In the genomic region with DNA sequence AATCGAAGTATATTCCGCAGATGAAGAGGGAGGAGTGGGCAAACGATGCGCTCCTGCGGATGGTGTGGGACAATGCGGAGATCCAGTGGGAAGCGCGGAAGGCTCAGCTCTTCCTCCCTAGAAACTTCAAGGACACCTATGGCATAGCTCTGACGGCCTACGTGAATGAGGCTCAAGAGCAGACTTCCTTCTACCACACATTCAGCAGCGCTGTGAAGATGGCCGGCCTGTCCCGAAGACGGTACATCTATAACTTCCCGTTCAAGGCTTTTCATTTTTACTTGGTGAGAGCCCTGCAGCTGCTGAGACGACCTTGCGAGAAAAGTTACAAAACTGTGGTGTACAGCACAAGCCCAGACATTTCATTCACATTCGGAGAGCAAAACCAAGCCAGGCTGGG, we compare ENCODE assay signal across 9 mouse cellular contexts. TPM values are rescaled to one million over a fixed set of nuclear protein-coding genes. Genes with fewer than 3 reads are reported as not detected.
A peak's percentile ranks its signal among the peaks of the same experiment; 100 is the strongest.
DNase-seq lines count a peak whose midpoint lies in the region; ATAC-seq and TF ChIP-seq lines count a peak whose summit lies in the region.
"Had no signal": no experiment of that assay in that cellular context is flagged by ENCODE, and none has a peak within 500 bp of the region (broad histone marks: within the 10 kb centered on the region; RNA-seq: fewer than 3 reads in every experiment).

No protein-coding gene starts in this region.

- no peak overlapping the region for H3K9ac ChIP-seq in midbrain, postnatal 0 days (replicated peaks; ENCODE audit: low read length, poor library complexity, severe bottlenecking)

- no peak for TF ChIP-seq POLR2A in kidney, adult 2 months (IDR thresholded peaks at IDR 0.05; ENCODE audit: low read depth, low read length)

- peak; percentile 31; the same call in 1 of the 2 replicates for ATAC-seq in common myeloid progenitor, adult 5-6 weeks (replicated peaks; ENCODE audit: low read depth, poor library complexity, severe bottlenecking)
- ATAC-seq in inflammation-experienced regulatory T-cells, adult 6 months: peak; percentile 71
- ATAC-seq in midbrain, postnatal 0 days (ENCODE audit: low FRiP score): no peak

- no peak for DNase-seq in kidney, adult 2 months
- no peak for DNase-seq in kidney, postnatal 36 days
- no peak for DNase-seq in midbrain, postnatal 0 days (ENCODE audit: low spot score)
- DNase-seq in layer of hippocampus, adult 2 months (ENCODE audit: low spot score in 2 of 2): no peak
- no peak for DNase-seq in testis, postnatal 10 days (ENCODE audit: low spot score)
- DNase-seq in cerebellum, adult 9-11 months: no peak
- DNase-seq: retina, postnatal 1 day had no signal

- 0 out of 2 replicates have a peak, but pooled peaks cover 1% of the 10 kb centered on the region for H3K27me3 ChIP-seq in kidney, adult 2 months (replicated peaks; ENCODE audit: control insufficient read depth, insufficient read depth, low read length)
- peaks cover 7% of the 10 kb centered on the region; the same call in 1 of the 2 replicates for H3K27me3 ChIP-seq in midbrain, postnatal 0 days (ENCODE audit: insufficient read depth, low read length)

- H3K36me3 ChIP-seq in kidney, adult 2 months (ENCODE audit: control insufficient read depth, insufficient read depth, low read length): no peaks in the 10 kb centered on the region
- no peaks in the 10 kb centered on the region for H3K36me3 ChIP-seq in midbrain, postnatal 0 days (ENCODE audit: insufficient read depth, low read length)

- WGBS in kidney, adult 2 months: 57% methylated on average over 18 of the region's 18 CpGs
- 49% methylated on average over 18 of the region's 18 CpGs for WGBS in midbrain, postnatal 0 days

- TF ChIP-seq CTCF in kidney, adult 2 months (conservative IDR thresholded peaks at IDR 0.05; ENCODE audit: insufficient read depth, insufficient read length, low read depth, low read length): no peak
- no peak for TF ChIP-seq CTCF in midbrain, postnatal 0 days (IDR thresholded peaks at IDR 0.05)
- TF ChIP-seq CTCF in layer of hippocampus, adult 2 months (conservative IDR thresholded peaks at IDR 0.05): no peak

- no peaks in the 10 kb centered on the region for H3K4me1 ChIP-seq in kidney, adult 2 months (ENCODE audit: control insufficient read depth, insufficient read depth, low read length)
- H3K4me1 ChIP-seq in midbrain, postnatal 0 days (ENCODE audit: insufficient read depth, low read length): no peaks in the 10 kb centered on the region

- peak overlapping the region; percentile 19; the same call in 1 of the 2 replicates for H3K4me3 ChIP-seq in kidney, adult 2 months (ENCODE audit: insufficient read depth, low read depth, low read length)
- peak overlapping the region; percentile 8; the same call in 1 of the 2 replicates for H3K4me3 ChIP-seq in midbrain, postnatal 0 days (ENCODE audit: low read depth, low read length)
- no peak overlapping the region for H3K4me3 ChIP-seq in layer of hippocampus, adult 2 months

- peak overlapping the region; percentile 29 for H3K4me2 ChIP-seq in midbrain, postnatal 0 days (ENCODE audit: low read depth, low read length, poor library complexity, severe bottlenecking)

- H3K27ac ChIP-seq in kidney, adult 2 months (ENCODE audit: insufficient read depth, low read depth, low read length): no peak overlapping the region
- H3K27ac ChIP-seq in midbrain, postnatal 0 days (ENCODE audit: low read depth, low read length): no peak overlapping the region
- no peak overlapping the region for H3K27ac ChIP-seq in layer of hippocampus, adult 2 months

- H3K9me3 ChIP-seq in midbrain, postnatal 0 days (ENCODE audit: low read length): no peaks in the 10 kb centered on the region

RNA-seq across cellular contexts. Expression of a gene that starts 42.5 kb away (rescaled TPM):
- 14.5 and 14.8 TPM in 2 replicates for polyA plus RNA-seq in kidney, adult 2 months (2012; rRNA removed)
- 71.8 and 82.3 TPM in 2 replicates for total RNA-seq in common myeloid progenitor, adult 5-6 weeks (2017)
- polyA plus RNA-seq in inflammation-experienced regulatory T-cells, adult 6 months (2017; shearing (Covaris generic)): 10 to 100 TPM; 32.4 to 55.2 (median 40.2) TPM
- total RNA-seq in midbrain, postnatal 0 days (2014; rRNA removed): 91.8 and 145 TPM in 2 replicates
- polyA plus RNA-seq in midbrain, postnatal 0 days (2015; fragmentation: Nextera tagmentation; extraction: Ambion mirVana): 52.1 and 52.6 TPM in 2 replicates
- 10 to 100 TPM; 32.1 to 32.2 TPM for total RNA-seq in layer of hippocampus, adult 2 months (2021)

RNA-seq across cellular contexts. Expression of a gene that starts 43.9 kb away (rescaled TPM):
- polyA plus RNA-seq in kidney, adult 2 months (2012; rRNA removed): 10.2 and 16.6 TPM in 2 replicates
- total RNA-seq in common myeloid progenitor, adult 5-6 weeks (2017): 2.2 and 3.2 TPM in 2 replicates
- polyA plus RNA-seq in inflammation-experienced regulatory T-cells, adult 6 months (2017; shearing (Covaris generic)): 10 to 100 TPM; 18.3 to 32.3 (median 19.9) TPM
- not detected in 2 replicates for total RNA-seq in midbrain, postnatal 0 days (2014; rRNA removed)
- 0.28 TPM in 1 of 2 replicates, not detected in the other for polyA plus RNA-seq in midbrain, postnatal 0 days (2015; fragmentation: Nextera tagmentation; extraction: Ambion mirVana)
- total RNA-seq in layer of hippocampus, adult 2 months (2021): not detected
